Mouse (Mus musculus) hindbrain, embryonic 11.5 days (tissue): ENCODE results near the gene Qrich2. TPM values are rescaled to one million over a fixed set of nuclear protein-coding genes. Genes with fewer than 3 reads are reported as not detected.

ENCODE experiments used
- ATAC-seq: fragments of 200-750 bp; cut with Nextera tagmentation; 2 replicates; pipeline ENCODE4 v1.8.0; 2017; ENCODE audit warnings: mild to moderate bottlenecking, moderate TSS enrichment, moderate library complexity; ENCODE audit not compliant: low FRiP score
- DNase-seq: peaks from one replicate; pipeline ENCODE4 v3.0.0-alpha.2; 2015; ENCODE audit warnings: low spot score
- H3K27ac ChIP-seq: fragments of 300-500 bp; sonication (generic); 2 replicates; pipeline ENCODE4 v1.5.1; 2014; ENCODE audit warnings: mild to moderate bottlenecking, low read depth, low read length
- H3K27me3 ChIP-seq: fragments of 300-500 bp; sonication (generic); 2 replicates; pipeline ENCODE4 v1.6.1; 2014; ENCODE audit warnings: mild to moderate bottlenecking, low read length, moderate library complexity, mixed read lengths; ENCODE audit not compliant: control insufficient read depth, insufficient read depth
- H3K36me3 ChIP-seq: fragments of 300-500 bp; sonication (generic); 2 replicates; pipeline ENCODE4 v1.6.1; 2014; ENCODE audit warnings: mild to moderate bottlenecking, low read length, moderate library complexity, mixed read lengths; ENCODE audit not compliant: control insufficient read depth, insufficient read depth
- H3K4me1 ChIP-seq: fragments of 300-500 bp; sonication (generic); replicated peaks from 2 replicates; pipeline ENCODE4 v1.6.1; 2014; ENCODE audit warnings: low read length, mixed read lengths; ENCODE audit not compliant: control insufficient read depth, insufficient read depth
- H3K4me2 ChIP-seq: fragments of 300-500 bp; sonication (generic); replicated peaks from 2 replicates; pipeline ENCODE4 v1.6.1; 2014; ENCODE audit warnings: mild to moderate bottlenecking, low read depth, low read length
- H3K4me3 ChIP-seq: fragments of 300-500 bp; sonication (generic); 2 replicates; pipeline ENCODE4 v1.5.1; 2014; ENCODE audit warnings: low read depth, low read length
- H3K9ac ChIP-seq: fragments of 300-500 bp; sonication (generic); 2 replicates; pipeline ENCODE4 v1.6.1; 2014; ENCODE audit warnings: low read depth, low read length
- H3K9me3 ChIP-seq: fragments of 300-500 bp; sonication (generic); 2 replicates; pipeline ENCODE4 v1.6.1; 2016; ENCODE audit warnings: low read length; ENCODE audit not compliant: control insufficient read depth
- WGBS: fragments of 180-500 bp; shearing (Covaris S2); extraction: QIAGEN DNeasy Blood & Tissue Kit; methylation state at CpG from one replicate; pipeline ENCODE4 v1.1.7; 2014; 5-methylcytosine and 5-hydroxymethylcytosine counted together
- polyA plus RNA-seq: library from polyadenylated mRNA; unstranded; fragments of >200 nt; fragmentation: Nextera tagmentation; extraction: Ambion mirVana; gene quantifications from 2 replicates; pipeline ENCODE4 v1.2.1, GENCODE M21; 2014

Gene Qrich2
- polyA plus RNA-seq, 1 experiment from 2014 or later = 0.17 TPM

DNA sequence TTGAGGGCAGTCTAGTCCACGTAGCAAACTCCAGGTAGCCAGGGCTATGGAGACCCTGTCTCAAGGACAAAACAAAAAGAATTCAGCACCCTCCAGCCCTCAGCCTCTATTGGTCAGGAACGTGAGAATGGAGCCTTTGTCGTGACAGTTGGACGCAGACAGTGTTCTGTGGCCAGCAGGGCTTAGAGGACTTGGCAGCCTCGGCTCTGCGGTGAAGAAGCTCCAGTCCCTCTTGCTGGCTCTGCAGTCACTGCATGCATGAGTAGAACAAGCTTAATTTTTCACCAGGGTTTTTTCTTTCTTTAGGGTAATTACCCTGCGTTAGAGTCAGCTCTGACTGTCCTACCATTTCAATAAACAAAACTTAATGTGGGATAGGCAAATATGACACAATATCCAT, 15.7 kb upstream of the Qrich2 start:
- no peak for ATAC-seq
- Histone ChIP-seq H3K4me3 (no peak overlapping the region), H3K4me1 (no peaks in the 10 kb centered on the region), H3K27ac (no peak overlapping the region), H3K36me3 (peaks cover 21% of the 10 kb centered on the region; the same call in 1 of the 2 replicates), H3K9ac (no peak overlapping the region), H3K27me3 (no peaks in the 10 kb centered on the region), H3K4me2 (no peak overlapping the region), H3K9me3 (no peaks in the 10 kb centered on the region)
- DNase-seq = no peak
- 80% methylated on average over 7 of the region's 7 CpGs for WGBS

- no peak overlapping the region for H3K4me2 ChIP-seq
- no peak overlapping the region for H3K4me3 ChIP-seq
- H3K27ac ChIP-seq = no peak overlapping the region
- no peaks in the 10 kb centered on the region for H3K9me3 ChIP-seq
- no peak overlapping the region for H3K9ac ChIP-seq
- H3K27me3 ChIP-seq = no peaks in the 10 kb centered on the region
- WGBS = 97% methylated on average over 8 of the region's 8 CpGs
- no peak for ATAC-seq
- no peak for DNase-seq
- peaks cover 24% of the 10 kb centered on the region; the same call in 1 of the 2 replicates for H3K36me3 ChIP-seq
- H3K4me1 ChIP-seq = no peaks in the 10 kb centered on the region
These were observed 14.9 kb upstream of the Qrich2 start for GRCm38 (mm10) chr11:116480975-116481374.

DNA sequence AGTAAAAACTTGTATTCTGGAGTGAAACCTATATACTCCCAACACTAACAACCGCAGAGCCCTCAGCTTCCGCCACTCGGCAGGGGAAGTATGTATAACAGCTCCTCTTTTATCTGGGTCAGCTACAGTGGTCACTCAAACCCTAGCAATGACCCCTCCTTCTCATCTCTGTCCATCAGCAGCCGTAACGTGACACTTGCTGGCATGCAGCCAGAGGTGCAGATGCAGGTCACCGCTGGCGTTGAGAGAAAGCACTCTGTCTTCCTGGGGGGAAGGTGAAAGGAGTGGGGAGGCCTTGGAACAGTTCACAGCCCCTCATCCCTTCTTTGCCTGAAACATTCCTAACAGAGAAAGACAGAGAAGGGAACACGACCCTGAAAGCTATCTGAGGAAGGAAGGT, 13.8 kb upstream of the Qrich2 start:
- 61% methylated on average over 8 of the region's 8 CpGs for WGBS
- Histone ChIP-seq H3K4me2 (no peak overlapping the region), H3K4me1 (no peaks in the 10 kb centered on the region), H3K9ac (no peak overlapping the region), H3K27ac (no peak overlapping the region), H3K4me3 (no peak overlapping the region), H3K27me3 (no peaks in the 10 kb centered on the region), H3K9me3 (no peaks in the 10 kb centered on the region), H3K36me3 (peaks cover 18% of the 10 kb centered on the region; the same call in 1 of the 2 replicates)
- no peak for DNase-seq
- no peak for ATAC-seq

GRCm38 (mm10) chr11:116478978-116479377, 12.9 kb upstream of the Qrich2 start:
- DNase-seq (no peak), ATAC-seq (no peak)

GRCm38 (mm10) chr11:116477160-116477759, 11.2 kb upstream of the Qrich2 start:
- DNase-seq = no peak
- Histone ChIP-seq H3K27me3 (no peaks in the 10 kb centered on the region), H3K27ac (no peak overlapping the region), H3K4me2 (no peak overlapping the region), H3K9me3 (no peaks in the 10 kb centered on the region), H3K4me3 (no peak overlapping the region), H3K9ac (no peak overlapping the region), H3K36me3 (peaks cover 18% of the 10 kb centered on the region; the same call in 1 of the 2 replicates), H3K4me1 (no peaks in the 10 kb centered on the region)
- WGBS = 82% methylated on average over 15 of the region's 15 CpGs
- ATAC-seq = no peak

More at GRCm38 (mm10) chr11:116478978-116479377, 12.9 kb upstream of the Qrich2 start:
- H3K36me3 ChIP-seq = peaks cover 18% of the 10 kb centered on the region; the same call in 1 of the 2 replicates
- WGBS = 69% methylated on average over 7 of the region's 7 CpGs
- no peaks in the 10 kb centered on the region for H3K4me1 ChIP-seq
- H3K27ac ChIP-seq = no peak overlapping the region
- no peaks in the 10 kb centered on the region for H3K27me3 ChIP-seq
- H3K9ac ChIP-seq = no peak overlapping the region
- no peak overlapping the region for H3K4me3 ChIP-seq
- no peaks in the 10 kb centered on the region for H3K9me3 ChIP-seq
- no peak overlapping the region for H3K4me2 ChIP-seq

- 92% methylated on average over 6 of the region's 6 CpGs for WGBS
- Histone ChIP-seq H3K36me3 (peaks cover 22% of the 10 kb centered on the region; the same call in 1 of the 2 replicates), H3K27ac (no peak overlapping the region), H3K4me2 (no peak overlapping the region), H3K27me3 (no peaks in the 10 kb centered on the region), H3K9ac (no peak overlapping the region), H3K4me3 (no peak overlapping the region), H3K9me3 (no peaks in the 10 kb centered on the region), H3K4me1 (no peaks in the 10 kb centered on the region)
- ATAC-seq (no peak), DNase-seq (no peak)
These were observed 10.7 kb upstream of the Qrich2 start for GRCm38 (mm10) chr11:116476696-116477095.

DNA sequence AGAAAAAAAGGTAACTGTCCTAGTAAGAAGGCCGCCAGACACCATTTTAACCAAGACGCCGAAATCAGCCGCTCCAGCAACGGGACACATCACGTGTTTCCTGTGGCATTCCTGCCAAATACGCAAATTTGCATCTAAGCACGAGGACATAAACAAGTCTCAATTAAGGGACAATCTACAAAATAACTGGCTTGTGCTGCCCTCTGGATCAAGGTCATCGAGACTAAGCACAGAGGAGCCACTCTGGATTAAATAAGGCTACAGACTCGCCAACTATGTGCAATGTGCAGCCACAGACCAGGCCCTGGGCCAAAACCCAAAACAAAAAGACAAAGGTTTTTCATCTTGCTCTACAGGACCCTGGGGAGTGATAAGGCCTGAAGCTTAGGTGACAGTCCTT, 10.0 kb upstream of the Qrich2 start:
- Histone ChIP-seq H3K9ac (no peak overlapping the region), H3K4me3 (no peak overlapping the region), H3K27me3 (no peaks in the 10 kb centered on the region), H3K9me3 (no peaks in the 10 kb centered on the region), H3K36me3 (peaks cover 17% of the 10 kb centered on the region; the same call in 1 of the 2 replicates), H3K27ac (no peak overlapping the region), H3K4me1 (no peaks in the 10 kb centered on the region), H3K4me2 (no peak overlapping the region)
- 95% methylated on average over 10 of the region's 10 CpGs for WGBS
- ATAC-seq (no peak), DNase-seq (no peak)

- no peak for DNase-seq
- Histone ChIP-seq H3K9me3 (no peaks in the 10 kb centered on the region), H3K36me3 (0 out of 2 replicates have a peak, but pooled peaks cover 10% of the 10 kb centered on the region), H3K27me3 (no peaks in the 10 kb centered on the region), H3K4me1 (no peaks in the 10 kb centered on the region), H3K27ac (no peak overlapping the region), H3K4me3 (no peak overlapping the region), H3K9ac (no peak overlapping the region), H3K4me2 (no peak overlapping the region)
- WGBS = 90% methylated on average over 4 of the region's 4 CpGs
- no peak for ATAC-seq
These were observed 6.2 kb upstream of the Qrich2 start for GRCm38 (mm10) chr11:116472275-116472674.

DNA sequence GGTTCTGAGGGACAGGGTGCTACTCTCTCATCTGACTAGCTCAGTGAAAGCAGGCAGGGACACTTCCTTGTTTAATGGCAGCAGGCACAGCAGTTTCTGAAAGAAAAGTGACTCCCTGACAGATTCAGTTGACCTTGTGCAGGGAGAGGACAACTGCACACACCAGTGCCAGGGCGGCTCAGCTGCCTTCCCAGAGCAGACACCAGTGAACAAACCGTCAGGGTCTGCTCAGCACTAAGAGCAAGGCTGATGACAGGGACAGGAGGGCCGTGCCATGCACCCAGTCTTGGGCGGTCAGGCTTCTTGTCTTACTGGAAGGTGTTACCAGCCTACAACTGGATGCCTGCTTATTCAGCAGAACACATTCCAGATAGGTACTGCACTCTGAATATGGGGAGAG, 4.9 kb upstream of the Qrich2 start:
- Histone ChIP-seq H3K27me3 (no peaks in the 10 kb centered on the region), H3K4me1 (no peaks in the 10 kb centered on the region), H3K9ac (no peak overlapping the region), H3K9me3 (no peaks in the 10 kb centered on the region), H3K36me3 (0 out of 2 replicates have a peak, but pooled peaks cover 7% of the 10 kb centered on the region), H3K4me3 (no peak overlapping the region), H3K27ac (no peak overlapping the region), H3K4me2 (no peak overlapping the region)
- ATAC-seq = no peak
- WGBS = 86% methylated on average over 4 of the region's 4 CpGs
- DNase-seq = no peak
